Mouse (Mus musculus) stomach, postnatal 0 days (tissue): Measurements from ENCODE around the gene Gstm2.

Experiments used
- CTCF ChIP-seq: IDR thresholded peaks from 2 replicates; pipeline ENCODE4 v1.5.1; 2016; ENCODE audit warnings: antibody characterized with exemption, low read depth, mild to moderate bottlenecking, moderate library complexity
- EP300 ChIP-seq: optimal IDR thresholded peaks from 2 replicates; pipeline ENCODE3; 2016; ENCODE audit warnings: antibody characterized with exemption

DNA sequence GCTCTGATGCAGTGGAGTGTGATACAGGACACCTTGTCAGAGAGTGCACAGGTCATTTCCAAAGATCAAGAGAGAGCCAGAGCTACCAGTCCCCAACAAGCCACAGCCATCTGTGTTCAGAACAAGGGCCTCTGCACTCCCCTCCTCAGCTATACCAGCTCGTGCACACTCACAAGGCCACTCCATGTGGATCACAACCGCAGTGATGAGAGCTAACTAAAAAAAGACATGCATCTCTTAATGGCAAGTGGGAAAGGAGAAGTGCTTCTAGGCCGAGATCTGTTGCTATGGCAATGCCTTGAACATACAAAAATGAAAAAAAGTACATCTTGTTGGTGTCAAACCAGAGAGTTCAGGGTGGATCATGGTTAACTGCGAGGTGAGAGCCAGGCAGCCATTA lies 46.4 kb downstream of the Gstm2 start:
- no peak for TF ChIP-seq EP300
- TF ChIP-seq CTCF: no peak
